Mouse (Mus musculus): ENCODE data around the gene Cd164l2.

Gene Cd164l2

GRCm38 (mm10) chr4:133220656-133221055, 8.7 kb downstream of the Cd164l2 start:
- DNase-seq (ENCODE audit: low read depth, low spot score), result no peak

GRCm38 (mm10) chr4:133221701-133222100, 9.8 kb downstream of the Cd164l2 start:
- DNase-seq (ENCODE audit: low read depth, low spot score), result no peak

GRCm38 (mm10) chr4:133223875-133224274, 11.9 kb downstream of the Cd164l2 start:
- DNase-seq (ENCODE audit: low read depth, low spot score), result no peak

- DNase-seq (ENCODE audit: low read depth, low spot score), result no peak
Observed at GRCm38 (mm10) chr4:133226073-133226472, 14.1 kb downstream of the Cd164l2 start.

GRCm38 (mm10) chr4:133227636-133228035, 15.7 kb downstream of the Cd164l2 start:
- peak; percentile 65 for DNase-seq (ENCODE audit: low read depth, low spot score)

- no peak for DNase-seq (ENCODE audit: low read depth, low spot score)
Observed at GRCm38 (mm10) chr4:133229582-133229981, 17.7 kb downstream of the Cd164l2 start.

- no peak for DNase-seq (ENCODE audit: low read depth, low spot score)
Observed at GRCm38 (mm10) chr4:133233285-133233976, 21.5 kb downstream of the Cd164l2 start.

- DNase-seq (ENCODE audit: low read depth, low spot score), result no peak
Observed at GRCm38 (mm10) chr4:133234771-133235170, 22.8 kb downstream of the Cd164l2 start.

- no peak for DNase-seq (ENCODE audit: low read depth, low spot score)
Observed at GRCm38 (mm10) chr4:133235415-133235814, 23.5 kb downstream of the Cd164l2 start.

GRCm38 (mm10) chr4:133237911-133238310, 26.0 kb downstream of the Cd164l2 start:
- DNase-seq (ENCODE audit: low read depth, low spot score), result no peak

- no peak for DNase-seq (ENCODE audit: low read depth, low spot score)
Observed at GRCm38 (mm10) chr4:133240490-133240921, 28.6 kb downstream of the Cd164l2 start, which contains the start of gene Map3k6. Gene Map3k6 (plus strand): TSS chr4:133240818.

- DNase-seq (ENCODE audit: low read depth, low spot score), result peak; percentile 85
Observed at GRCm38 (mm10) chr4:133240934-133241908, 29.3 kb downstream of the Cd164l2 start.

- no peak for DNase-seq (ENCODE audit: low read depth, low spot score)
Observed at GRCm38 (mm10) chr4:133241910-133242309, 30.0 kb downstream of the Cd164l2 start.

- DNase-seq (ENCODE audit: low read depth, low spot score), result no peak
Observed at GRCm38 (mm10) chr4:133242710-133243109, 30.8 kb downstream of the Cd164l2 start.

- no peak for DNase-seq (ENCODE audit: low read depth, low spot score)
Observed at GRCm38 (mm10) chr4:133243538-133243937, 31.6 kb downstream of the Cd164l2 start.

GRCm38 (mm10) chr4:133244289-133244688, 32.4 kb downstream of the Cd164l2 start:
- DNase-seq (ENCODE audit: low read depth, low spot score), result no peak

- DNase-seq (ENCODE audit: low read depth, low spot score), result no peak
Observed at GRCm38 (mm10) chr4:133247072-133247471, 35.1 kb downstream of the Cd164l2 start.

GRCm38 (mm10) chr4:133247806-133248449, 36.0 kb downstream of the Cd164l2 start:
- DNase-seq (ENCODE audit: low read depth, low spot score), result no peak

- peak; percentile 77 for DNase-seq (ENCODE audit: low read depth, low spot score)
Observed at GRCm38 (mm10) chr4:133250609-133251008, 38.7 kb downstream of the Cd164l2 start.

GRCm38 (mm10) chr4:133251214-133251613, 39.3 kb downstream of the Cd164l2 start:
- DNase-seq (ENCODE audit: low read depth, low spot score), result no peak

- no peak for DNase-seq (ENCODE audit: low read depth, low spot score)
Observed at GRCm38 (mm10) chr4:133252089-133252488, 40.2 kb downstream of the Cd164l2 start.

- DNase-seq (ENCODE audit: low read depth, low spot score), result no peak
Observed at GRCm38 (mm10) chr4:133253412-133253811, 41.5 kb downstream of the Cd164l2 start.
